Mouse (Mus musculus) CD4-positive, CD25-positive, alpha-beta regulatory T cell, adult 4 months (primary cell): ENCODE measurements around the gene Lman2. TPM values are rescaled to one million over a fixed set of nuclear protein-coding genes. Genes with fewer than 3 reads are reported as not detected.

Source experiments
- ATAC-seq: one replicate; pipeline ENCODE4 v1.8.0; 2017
- polyA plus RNA-seq, 2 experiments: library from polyadenylated mRNA; unstranded; fragments of 100-300 nt; shearing (Covaris generic); gene quantifications; one replicate each; pipeline ENCODE4 v1.2.1; 2017

Gene Lman2
- polyA plus RNA-seq, 2 experiments from 2014 or later: 59.0 to 66.4 TPM

- ATAC-seq: no peak
Observed at GRCm38 (mm10) chr13:55371007-55371681, 8.6 kb upstream of the Lman2 start.

- no peak for ATAC-seq
Observed at GRCm38 (mm10) chr13:55370234-55370633, 7.7 kb upstream of the Lman2 start.

DNA sequence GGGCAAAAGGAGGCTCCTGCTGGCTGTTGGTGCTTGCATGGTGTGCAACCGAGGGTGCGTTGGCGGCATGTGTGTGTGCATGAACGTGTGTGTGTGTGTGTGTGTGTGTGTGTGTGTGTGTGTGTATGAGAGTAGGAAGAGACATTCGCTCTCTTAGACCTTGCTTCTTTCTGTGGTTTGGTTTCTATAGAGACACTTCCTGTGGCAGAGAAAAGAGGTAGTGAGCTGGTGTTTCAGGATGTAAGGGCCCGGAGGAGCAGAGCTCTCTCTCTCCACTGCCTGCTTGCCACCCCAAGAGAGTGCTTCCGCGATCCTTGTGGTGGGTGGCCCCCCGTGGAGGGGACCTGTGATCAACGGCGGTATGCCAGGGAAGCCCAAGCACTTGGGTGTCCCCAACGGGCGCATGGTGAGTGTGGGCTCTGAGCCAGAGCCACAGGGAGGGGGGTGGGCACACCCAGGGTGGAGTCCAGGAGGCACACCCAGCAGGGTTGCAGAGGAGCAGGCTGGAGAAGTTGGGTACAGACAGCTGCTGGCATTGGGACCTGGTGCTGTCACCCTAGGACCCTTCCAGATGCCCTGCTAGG lies 7.0 kb upstream of the Lman2 start, which contains the start of gene Rgs14:
Rgs14 (plus strand) TSS at position 202 of the 584 bp plus-strand sequence.
- ATAC-seq: peak; percentile 98

- no peak for ATAC-seq
Observed at GRCm38 (mm10) chr13:55368401-55368800, 5.8 kb upstream of the Lman2 start.

DNA sequence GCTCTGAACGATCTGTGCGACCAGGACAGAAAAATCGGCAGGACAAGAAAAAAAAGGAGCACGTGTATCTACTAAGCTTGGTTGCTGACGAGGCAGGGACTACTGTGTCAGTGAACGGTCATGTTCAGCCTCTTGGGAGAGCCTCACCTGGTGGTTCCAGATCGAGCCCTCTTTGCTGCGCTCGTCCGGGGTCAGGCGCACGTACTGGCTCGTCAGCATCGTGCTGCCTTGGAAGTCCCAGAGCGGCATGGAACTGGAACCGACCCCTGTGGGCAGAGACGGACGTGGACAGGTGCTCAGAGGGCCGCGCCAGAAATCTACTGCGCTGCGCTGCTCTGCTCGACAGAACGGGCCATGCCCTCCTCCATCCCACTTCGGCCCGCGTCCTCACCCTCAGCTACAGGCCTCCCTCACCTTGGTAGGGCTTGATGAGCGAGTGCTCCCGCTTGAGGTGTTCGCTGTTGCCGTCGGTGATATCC lies 570 bp downstream of the Lman2 start:
- peak; percentile 21 for ATAC-seq

GRCm38 (mm10) chr13:55361145-55361544 lies 1.4 kb downstream of the Lman2 start:
- no peak for ATAC-seq

DNA sequence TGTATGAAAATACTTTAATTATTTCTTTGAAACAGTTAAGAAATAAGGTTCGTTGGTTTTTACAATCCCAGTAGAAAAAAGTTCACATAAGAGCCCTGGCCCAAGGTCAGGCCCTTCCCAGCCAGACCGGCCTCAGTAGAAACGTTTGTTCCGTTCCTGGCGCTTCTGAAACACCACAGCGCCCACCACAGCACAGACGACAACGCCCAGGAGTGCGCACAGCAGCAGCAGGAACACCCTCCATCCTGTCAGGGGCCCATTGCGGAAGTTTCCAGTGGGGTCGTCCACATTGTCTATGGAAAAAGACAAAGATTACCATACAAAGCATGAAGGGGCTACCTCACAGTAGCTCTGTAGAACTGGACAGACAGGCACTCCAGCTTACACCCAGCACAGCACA lies 15.8 kb downstream of the Lman2 start:
- no peak for ATAC-seq

- no peak for ATAC-seq
Observed at GRCm38 (mm10) chr13:55344286-55344685, 18.3 kb downstream of the Lman2 start.

DNA sequence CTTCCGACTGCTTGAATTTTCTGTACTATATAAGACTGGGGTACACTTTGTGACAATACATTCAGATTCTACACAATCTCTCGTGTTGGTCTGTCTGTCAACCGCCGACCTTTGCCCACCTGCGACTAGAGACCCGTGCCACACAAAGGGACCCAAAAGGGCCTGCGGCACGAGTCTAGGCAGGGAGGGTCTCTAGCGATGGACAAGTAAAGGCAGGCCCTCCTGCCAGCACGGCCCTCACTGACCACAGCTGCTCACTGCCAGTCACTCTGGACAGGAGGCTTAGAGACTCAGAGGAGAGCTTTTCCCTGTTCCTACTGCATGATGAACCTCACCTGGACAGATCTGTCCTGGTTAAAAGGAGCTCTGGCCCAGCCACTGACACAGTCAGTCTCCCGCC lies 20.1 kb downstream of the Lman2 start:
- ATAC-seq: no peak

DNA sequence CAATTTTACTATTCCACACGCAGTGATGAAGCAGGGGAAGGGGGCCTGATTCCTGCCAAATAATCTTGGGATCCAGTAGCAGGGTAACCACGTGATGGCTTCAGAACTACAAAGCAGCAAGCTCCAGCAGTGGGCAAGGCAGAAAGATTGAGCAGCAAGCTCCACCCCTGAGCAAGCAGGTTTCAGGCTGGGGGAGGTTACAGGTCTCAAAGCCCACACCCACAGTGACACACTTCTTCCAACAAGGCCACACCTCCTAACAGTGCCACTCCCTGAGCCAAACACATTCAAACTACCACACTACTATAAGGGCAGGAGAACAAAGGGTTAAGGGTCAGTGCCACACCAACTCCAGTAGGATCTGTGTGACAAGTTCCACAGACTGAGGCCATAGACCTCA lies 23.3 kb downstream of the Lman2 start:
- peak; percentile 58 for ATAC-seq

- no peak for ATAC-seq
Observed at GRCm38 (mm10) chr13:55338131-55339054, 24.2 kb downstream of the Lman2 start.

GRCm38 (mm10) chr13:55337341-55337975 lies 25.1 kb downstream of the Lman2 start:
- no peak for ATAC-seq

DNA sequence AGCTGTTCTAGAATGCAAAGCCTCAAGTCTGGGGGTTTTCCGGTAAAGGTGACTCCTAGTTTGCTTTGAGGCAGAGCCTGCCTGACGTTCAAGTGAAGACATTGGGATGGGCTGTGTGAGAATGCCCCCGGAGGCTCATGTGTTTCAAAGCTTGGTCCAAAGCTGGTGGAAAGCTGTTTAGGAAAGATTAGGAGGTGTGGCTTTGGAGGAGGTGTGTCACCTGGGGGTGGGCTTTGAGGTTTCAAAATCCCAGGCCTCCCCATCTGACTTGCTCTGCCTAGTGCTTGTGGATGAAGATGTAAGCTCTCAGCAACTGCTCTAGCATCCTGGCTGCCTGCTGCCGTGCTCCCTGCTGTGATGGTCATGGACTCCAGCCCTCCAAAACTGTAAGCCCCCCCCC lies 26.9 kb downstream of the Lman2 start:
- ATAC-seq: no peak

- ATAC-seq: no peak
Observed at GRCm38 (mm10) chr13:55332331-55332730, 30.3 kb downstream of the Lman2 start.

DNA sequence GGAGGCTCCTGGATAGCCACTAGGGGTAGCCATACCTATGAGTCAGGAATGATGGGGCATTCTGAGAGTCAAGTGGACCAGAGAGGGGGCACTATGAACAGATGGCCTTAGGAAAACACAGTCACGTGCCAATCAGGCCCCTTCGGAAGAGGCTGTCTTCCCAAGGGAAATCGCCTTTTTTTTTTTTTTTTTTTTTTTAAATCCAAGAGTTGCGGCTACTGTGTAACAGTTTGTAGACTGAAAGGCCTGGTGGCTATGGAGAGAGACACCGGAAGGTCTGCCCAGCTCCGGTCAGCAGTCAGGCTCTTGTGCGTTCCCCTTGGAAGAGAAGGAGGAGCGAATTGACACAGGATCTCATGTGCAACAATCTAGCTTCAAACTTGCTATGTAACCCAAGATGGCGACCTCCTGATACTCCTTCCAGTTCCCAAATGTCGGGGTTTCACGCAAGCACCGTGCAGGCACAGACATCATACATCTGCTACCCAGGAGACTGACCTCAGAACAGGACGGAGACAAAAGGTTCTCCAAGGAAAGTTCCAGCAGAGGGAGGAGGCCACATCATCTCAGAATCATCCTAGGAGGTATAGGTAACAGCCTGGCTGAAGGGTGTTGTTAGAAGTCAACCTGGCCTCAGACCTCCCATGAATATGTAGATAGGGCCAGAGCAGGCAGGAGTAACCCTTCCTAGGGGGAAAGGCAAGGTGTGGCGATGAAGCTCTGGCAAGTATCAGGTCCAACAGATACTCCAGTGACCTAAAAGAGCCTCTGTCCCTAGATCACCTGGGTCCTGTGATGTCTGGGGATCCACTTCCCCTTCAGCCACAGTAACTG lies 31.8 kb downstream of the Lman2 start:
- no peak for ATAC-seq

GRCm38 (mm10) chr13:55329683-55330566 lies 32.7 kb downstream of the Lman2 start, which contains the start of gene Mxd3:
Gene Mxd3, minus strand, starts transcription at chr13:55329823.
- peak; percentile 67 for ATAC-seq

DNA sequence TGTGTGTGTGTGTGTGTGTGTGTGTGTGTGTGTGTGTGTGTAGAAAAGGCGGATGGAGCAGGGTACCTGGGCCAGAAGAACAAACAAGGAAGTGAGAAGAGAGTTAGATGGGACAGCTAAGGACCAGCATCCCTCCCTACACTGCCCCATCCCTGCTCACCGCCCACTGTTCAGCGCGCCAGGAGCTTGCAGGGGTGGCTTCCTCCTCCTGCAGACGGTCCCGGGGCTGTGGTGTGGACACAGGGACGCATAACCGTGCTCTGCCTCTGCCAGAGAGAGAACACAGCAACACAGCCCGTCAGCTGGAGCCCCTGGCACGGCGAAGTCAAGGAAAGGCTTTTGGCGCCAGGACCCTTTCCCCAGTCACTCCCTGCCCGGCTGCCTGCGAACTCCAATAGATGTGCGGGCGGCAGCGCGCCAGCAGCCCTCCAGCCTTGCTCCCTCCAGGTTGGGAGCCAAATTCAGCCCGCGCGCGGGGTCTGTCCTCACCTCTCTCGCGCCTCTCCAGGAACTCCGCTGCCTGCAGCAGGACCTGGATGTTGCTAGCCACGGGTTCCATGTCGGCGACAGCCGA lies 33.4 kb downstream of the Lman2 start:
- ATAC-seq: no peak

- no peak for ATAC-seq
Observed at GRCm38 (mm10) chr13:55328641-55329040, 33.9 kb downstream of the Lman2 start.

DNA sequence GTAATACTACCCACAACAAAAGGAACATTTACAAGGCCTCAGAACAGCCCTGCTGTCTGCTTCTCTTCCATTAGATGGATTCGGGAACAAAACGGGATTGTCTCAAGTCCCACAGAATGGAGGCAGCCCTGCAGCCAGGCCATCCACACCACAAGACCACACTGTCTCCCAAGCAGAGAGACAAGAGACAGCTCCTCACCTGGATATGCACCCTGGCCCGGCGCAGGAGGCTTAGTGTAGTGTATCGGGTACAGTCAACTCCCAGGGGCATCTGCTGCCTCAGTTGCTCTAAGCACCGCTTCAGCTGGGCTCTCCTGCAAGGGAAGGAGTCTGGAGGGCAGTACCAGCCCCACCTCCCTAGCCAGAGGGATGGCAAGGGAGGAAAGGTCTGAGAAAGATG lies 34.4 kb downstream of the Lman2 start:
- ATAC-seq: no peak

GRCm38 (mm10) chr13:55327633-55328032 lies 35.0 kb downstream of the Lman2 start:
- ATAC-seq: peak; percentile 91
